Mouse (Mus musculus) layer of hippocampus, postnatal 36 days (tissue): ENCODE measurements around the gene Gpld1. TPM values are rescaled to one million over a fixed set of nuclear protein-coding genes. Genes with fewer than 3 reads are reported as not detected.

Source experiments
- DNase-seq, 2 experiments: peaks; one replicate each; pipeline ENCODE4 v3.0.0; 2022
- total RNA-seq, 2 experiments: library from RNA; stranded (reverse); gene quantifications; 2 replicates each; pipeline ENCODE4 v1.2.3; 2021

Gene Gpld1
- total RNA-seq: 10 to 100 TPM; 15.5 to 17.3 TPM

GRCm38 (mm10) chr13:24942512-24943282 is at the start of gene Gpld1:
Gene Gpld1, plus strand, starts transcription at chr13:24943152.
- peak; percentile 20 to 23 for DNase-seq

- no peak for DNase-seq
These were observed 49.1 kb upstream of the Gpld1 start for GRCm38 (mm10) chr13:24893880-24894279.

- DNase-seq: no peak
These were observed 41.0 kb upstream of the Gpld1 start for GRCm38 (mm10) chr13:24901916-24902315.

- DNase-seq: no peak
These were observed 39.5 kb upstream of the Gpld1 start for GRCm38 (mm10) chr13:24903412-24903811.

GRCm38 (mm10) chr13:24905422-24905821 is 37.5 kb upstream of the Gpld1 start:
- no peak for DNase-seq

- no peak for DNase-seq
These were observed 36.0 kb upstream of the Gpld1 start for GRCm38 (mm10) chr13:24906831-24907570.

GRCm38 (mm10) chr13:24909112-24909511 is 33.8 kb upstream of the Gpld1 start:
- DNase-seq: no peak

- no peak for DNase-seq
These were observed 29.4 kb upstream of the Gpld1 start for GRCm38 (mm10) chr13:24913576-24913975.

GRCm38 (mm10) chr13:24914915-24915314 is 28.0 kb upstream of the Gpld1 start:
- DNase-seq: no peak

- no peak for DNase-seq
These were observed 27.1 kb upstream of the Gpld1 start for GRCm38 (mm10) chr13:24915831-24916230.

- peak; percentile 18 to 22 for DNase-seq
These were observed 22.5 kb upstream of the Gpld1 start for GRCm38 (mm10) chr13:24920333-24920977.

GRCm38 (mm10) chr13:24921281-24921680 is 21.7 kb upstream of the Gpld1 start:
- DNase-seq: no peak

- no peak for DNase-seq
These were observed 19.0 kb upstream of the Gpld1 start for GRCm38 (mm10) chr13:24923991-24924390.

GRCm38 (mm10) chr13:24930591-24930990 is 12.4 kb upstream of the Gpld1 start:
- no peak for DNase-seq

GRCm38 (mm10) chr13:24933199-24933598 is 9.8 kb upstream of the Gpld1 start:
- no peak for DNase-seq

GRCm38 (mm10) chr13:24936772-24937107 is 6.2 kb upstream of the Gpld1 start:
- no peak for DNase-seq

- DNase-seq: peak; percentile 81 to 82
These were observed 5.7 kb upstream of the Gpld1 start, which contains the start of gene Aldh5a1 for GRCm38 (mm10) chr13:24937108-24937838. Gene Aldh5a1, minus strand, starts transcription at chr13:24937661.

- no peak for DNase-seq
These were observed 5.1 kb upstream of the Gpld1 start for GRCm38 (mm10) chr13:24937839-24938166.

GRCm38 (mm10) chr13:24938683-24939082 is 4.3 kb upstream of the Gpld1 start:
- DNase-seq: peak; percentile 62 to 74

- DNase-seq: no peak
These were observed 3.5 kb upstream of the Gpld1 start for GRCm38 (mm10) chr13:24939472-24939871.

GRCm38 (mm10) chr13:24943303-24943702 is 351 bp downstream of the Gpld1 start:
- DNase-seq: no peak

- DNase-seq: no peak
These were observed 2.6 kb downstream of the Gpld1 start for GRCm38 (mm10) chr13:24945567-24945966.

GRCm38 (mm10) chr13:24947158-24947557 is 4.2 kb downstream of the Gpld1 start:
- DNase-seq: no peak
